Mouse (Mus musculus): ENCODE results near the gene Bcar3. TPM values are rescaled to one million over a fixed set of nuclear protein-coding genes. Genes with fewer than 3 reads are reported as not detected.

Bcar3 gene
- polyA plus RNA-seq, 1 experiment = 47.6 TPM

- WGBS = 39% methylated on average over 8 of the region's 8 CpGs
- Histone ChIP-seq H3K4me1 (ENCODE audit: control insufficient read depth, insufficient read depth, low read length) (peaks cover 5% of the 10 kb centered on the region; the same call in 1 of the 2 replicates), H3K4me3 (replicated peaks; ENCODE audit: extremely low read depth, low read depth, low read length) (no peak overlapping the region)
- TF ChIP-seq CTCF (IDR thresholded peaks at IDR 0.05; ENCODE audit: insufficient read depth, low read length) = no peak
- TF ChIP-seq POLR2A (IDR thresholded peaks at IDR 0.05; ENCODE audit: borderline replicate concordance, extremely low read depth, low read depth, low read length) = no peak
- no peak for DNase-seq
Observed at GRCm38 (mm10) chr3:122480065-122480675, 186.2 kb downstream of the Bcar3 start.

- 86% methylated on average over 5 of the region's 5 CpGs for WGBS
- no peak overlapping the region for H3K4me3 ChIP-seq (replicated peaks; ENCODE audit: extremely low read depth, low read depth, low read length)
- DNase-seq = no peak
- no peak for TF ChIP-seq POLR2A (IDR thresholded peaks at IDR 0.05; ENCODE audit: borderline replicate concordance, extremely low read depth, low read depth, low read length)
- TF ChIP-seq CTCF (IDR thresholded peaks at IDR 0.05; ENCODE audit: insufficient read depth, low read length) = no peak
- peaks cover 5% of the 10 kb centered on the region; the same call in 1 of the 2 replicates for H3K4me1 ChIP-seq (ENCODE audit: control insufficient read depth, insufficient read depth, low read length)
Observed at GRCm38 (mm10) chr3:122480986-122481385, 187.1 kb downstream of the Bcar3 start.

- Histone ChIP-seq H3K4me1 (ENCODE audit: control insufficient read depth, insufficient read depth, low read length) (peaks cover 5% of the 10 kb centered on the region), H3K4me3 (replicated peaks; ENCODE audit: extremely low read depth, low read depth, low read length) (no peak overlapping the region)
- no peak for DNase-seq
- 63% methylated on average over 21 of the region's 21 CpGs for WGBS
- no peak for TF ChIP-seq CTCF (IDR thresholded peaks at IDR 0.05; ENCODE audit: insufficient read depth, low read length)
- no peak for TF ChIP-seq POLR2A (IDR thresholded peaks at IDR 0.05; ENCODE audit: borderline replicate concordance, extremely low read depth, low read depth, low read length)
Observed at GRCm38 (mm10) chr3:122481891-122482739, 188.2 kb downstream of the Bcar3 start.

GRCm38 (mm10) chr3:122483066-122483782, 189.3 kb downstream of the Bcar3 start:
- WGBS = 43% methylated on average over 14 of the region's 14 CpGs

GRCm38 (mm10) chr3:122483783-122484130, 189.8 kb downstream of the Bcar3 start:
- WGBS = 53% methylated on average over 5 of the region's 5 CpGs
- no peak for TF ChIP-seq CTCF (IDR thresholded peaks at IDR 0.05; ENCODE audit: insufficient read depth, low read length)
- no peak for TF ChIP-seq POLR2A (IDR thresholded peaks at IDR 0.05; ENCODE audit: borderline replicate concordance, extremely low read depth, low read depth, low read length)
- peak overlapping the region; percentile 2 for H3K4me3 ChIP-seq (replicated peaks; ENCODE audit: extremely low read depth, low read depth, low read length)
- peaks cover 5% of the 10 kb centered on the region for H3K4me1 ChIP-seq (ENCODE audit: control insufficient read depth, insufficient read depth, low read length)
- no peak for DNase-seq

More at GRCm38 (mm10) chr3:122483066-122483782, 189.3 kb downstream of the Bcar3 start:
- Histone ChIP-seq H3K4me1 (ENCODE audit: control insufficient read depth, insufficient read depth, low read length) (peaks cover 5% of the 10 kb centered on the region), H3K4me3 (replicated peaks; ENCODE audit: extremely low read depth, low read depth, low read length) (peak overlapping the region; percentile 2)
- TF ChIP-seq POLR2A (IDR thresholded peaks at IDR 0.05; ENCODE audit: borderline replicate concordance, extremely low read depth, low read depth, low read length) (no peak), CTCF (IDR thresholded peaks at IDR 0.05; ENCODE audit: insufficient read depth, low read length) (no peak)
- no peak for DNase-seq

- Histone ChIP-seq H3K4me3 (replicated peaks; ENCODE audit: extremely low read depth, low read depth, low read length) (no peak overlapping the region), H3K4me1 (ENCODE audit: control insufficient read depth, insufficient read depth, low read length) (peaks cover 5% of the 10 kb centered on the region)
- WGBS = 77% methylated on average over 3 of the region's 3 CpGs
- DNase-seq = no peak
- TF ChIP-seq CTCF (IDR thresholded peaks at IDR 0.05; ENCODE audit: insufficient read depth, low read length) (no peak), POLR2A (IDR thresholded peaks at IDR 0.05; ENCODE audit: borderline replicate concordance, extremely low read depth, low read depth, low read length) (no peak)
Observed at GRCm38 (mm10) chr3:122484301-122484700, 190.4 kb downstream of the Bcar3 start.

- WGBS = 94% methylated on average over 4 of the region's 4 CpGs
- no peak overlapping the region for H3K4me3 ChIP-seq (replicated peaks; ENCODE audit: extremely low read depth, low read depth, low read length)
- TF ChIP-seq POLR2A (IDR thresholded peaks at IDR 0.05; ENCODE audit: borderline replicate concordance, extremely low read depth, low read depth, low read length) = no peak
- TF ChIP-seq CTCF (IDR thresholded peaks at IDR 0.05; ENCODE audit: insufficient read depth, low read length) = no peak
Observed at GRCm38 (mm10) chr3:122485699-122486098, 191.8 kb downstream of the Bcar3 start.

GRCm38 (mm10) chr3:122486193-122486592, 192.3 kb downstream of the Bcar3 start:
- WGBS = 62% methylated on average over 4 of the region's 4 CpGs
- Histone ChIP-seq H3K4me1 (ENCODE audit: control insufficient read depth, insufficient read depth, low read length) (peaks cover 5% of the 10 kb centered on the region), H3K4me3 (replicated peaks; ENCODE audit: extremely low read depth, low read depth, low read length) (no peak overlapping the region)
- TF ChIP-seq POLR2A (IDR thresholded peaks at IDR 0.05; ENCODE audit: borderline replicate concordance, extremely low read depth, low read depth, low read length) = no peak
- no peak for TF ChIP-seq CTCF (IDR thresholded peaks at IDR 0.05; ENCODE audit: insufficient read depth, low read length)
- no peak for DNase-seq

More at GRCm38 (mm10) chr3:122485699-122486098, 191.8 kb downstream of the Bcar3 start:
- no peak for DNase-seq
- H3K4me1 ChIP-seq (ENCODE audit: control insufficient read depth, insufficient read depth, low read length) = peaks cover 5% of the 10 kb centered on the region

- H3K4me3 ChIP-seq (replicated peaks; ENCODE audit: extremely low read depth, low read depth, low read length) = no peak overlapping the region
- DNase-seq = no peak
- 76% methylated on average over 1 of the region's 1 CpGs for WGBS
- H3K4me1 ChIP-seq (ENCODE audit: control insufficient read depth, insufficient read depth, low read length) = peaks cover 3% of the 10 kb centered on the region
- TF ChIP-seq POLR2A (IDR thresholded peaks at IDR 0.05; ENCODE audit: borderline replicate concordance, extremely low read depth, low read depth, low read length) (no peak), CTCF (IDR thresholded peaks at IDR 0.05; ENCODE audit: insufficient read depth, low read length) (no peak)
Observed at GRCm38 (mm10) chr3:122488051-122488754, 194.3 kb downstream of the Bcar3 start.

All from lung, adult 2 months (tissue).